Mouse (Mus musculus): Measurements from ENCODE around the gene Fam171a2.

DNA sequence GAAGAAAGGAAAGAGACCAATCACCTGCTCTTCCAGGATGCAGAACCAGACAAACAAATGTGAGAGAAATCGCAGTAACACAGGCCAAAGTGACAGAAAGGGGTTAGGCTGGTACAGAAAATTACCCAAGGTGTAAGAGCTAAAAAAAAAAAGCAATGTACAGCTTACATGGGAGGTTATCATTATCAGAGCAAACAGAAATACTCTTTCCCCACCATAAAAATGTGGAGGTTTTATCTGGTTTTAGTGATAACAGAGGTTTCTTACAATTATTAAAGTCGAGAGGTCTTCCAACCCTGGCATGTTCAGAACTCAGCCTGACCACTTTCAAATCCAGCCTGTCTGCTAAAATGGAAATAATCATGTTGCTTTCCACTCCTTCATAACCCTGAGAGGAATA lies 40.4 kb upstream of the Fam171a2 start:
- no peak for TF ChIP-seq TAL1 (IDR thresholded peaks at IDR 0.05; ENCODE audit: low read length)
- no peak for TF ChIP-seq GATA1 (IDR thresholded peaks at IDR 0.05; ENCODE audit: low read length)

All from erythroblast, embryonic 14.5 days (primary cell).